Mouse (Mus musculus) forebrain, embryonic 13.5 days (tissue): ENCODE data around the gene Manbal. TPM values are rescaled to one million over a fixed set of nuclear protein-coding genes. Genes with fewer than 3 reads are reported as not detected.

ENCODE experiments used
- polyA plus RNA-seq: library from polyadenylated mRNA; unstranded; fragments of >200 nt; fragmentation: Nextera tagmentation; extraction: Ambion mirVana; gene quantifications from 2 replicates; pipeline ENCODE4 v1.2.1, GENCODE M21; 2015

The Manbal gene
- polyA plus RNA-seq, 1 experiment from 2014 or later = 89.9 TPM

Other genes with a start within 250 kb of the Manbal start
- 13.9 and 16.0 TPM in 2 replicates for gene Samhd1, start 232.3 kb upstream of the Manbal start, polyA plus RNA-seq
- 24.3 and 25.6 TPM in 2 replicates for gene Rbl1, start 163.1 kb upstream of the Manbal start, polyA plus RNA-seq
- 197 and 218 TPM in 2 replicates for gene Rpn2, start 88.6 kb upstream of the Manbal start, polyA plus RNA-seq
- 0.64 and 0.72 TPM in 2 replicates for gene Mroh8, start 88.0 kb upstream of the Manbal start, polyA plus RNA-seq
- gene Ghrh, start 20.1 kb upstream of the Manbal start, polyA plus RNA-seq = 2.5 TPM in 2 replicates
- gene Src, start 50.9 kb downstream of the Manbal start, polyA plus RNA-seq = 28.9 and 35.1 TPM in 2 replicates
- 6,508 and 7,407 TPM in 2 replicates for gene Nnat, start 192.5 kb downstream of the Manbal start, polyA plus RNA-seq
- gene Blcap, start 203.7 kb downstream of the Manbal start, polyA plus RNA-seq = 161 and 187 TPM in 2 replicates